Mouse (Mus musculus) ES-Bruce4 (cell line): ENCODE data around the gene Camkmt.

Experiments used
- CTCF ChIP-seq: IDR thresholded peaks from one replicate; pipeline ENCODE4 v1.8.1; 2011; ENCODE audit warnings: low read depth, low read length
- EP300 ChIP-seq: IDR thresholded peaks from 2 replicates; pipeline ENCODE4 v1.6.1; 2011; ENCODE audit warnings: low read depth, low read length; ENCODE audit not compliant: insufficient read depth
- POLR2A ChIP-seq: IDR thresholded peaks from one replicate; pipeline ENCODE4 v1.8.1; 2011; ENCODE audit warnings: low read length; ENCODE audit not compliant: insufficient read depth

DNA sequence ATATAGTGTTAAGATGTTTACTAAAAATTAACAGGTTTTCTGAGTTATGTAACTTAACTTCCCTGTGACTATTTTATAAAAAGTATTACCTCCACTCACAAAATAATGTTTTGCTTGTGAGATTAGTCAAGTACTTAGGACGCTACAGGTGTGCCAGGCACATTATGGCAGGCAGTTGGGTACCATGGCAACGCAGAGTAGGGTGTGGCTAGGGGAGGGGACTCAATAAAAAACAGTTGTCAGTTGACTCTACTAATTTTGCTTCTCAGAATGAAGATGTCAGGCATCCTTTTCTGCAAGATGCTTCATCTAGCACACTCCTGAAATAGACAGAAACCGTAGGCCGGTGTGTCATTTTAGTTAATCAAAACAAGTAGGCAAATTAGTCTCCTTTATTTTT, 310.4 kb downstream of the Camkmt start:
- TF ChIP-seq CTCF = no peak
- TF ChIP-seq POLR2A = no peak
- TF ChIP-seq EP300 = no peak
